Mouse (Mus musculus) small intestine, adult 2 months (tissue): ENCODE measurements around the gene Scamp2.

Source experiments
- CTCF ChIP-seq: fragments of 200-500 bp; IDR thresholded peaks from 2 replicates; pipeline ENCODE4 v1.5.1; 2012; ENCODE audit warnings: low read depth, mild to moderate bottlenecking, control low read depth, inconsistent platforms, low read length, moderate library complexity, mixed read lengths; ENCODE audit not compliant: insufficient replicate concordance, insufficient read length; ENCODE audit errors: extremely low read depth
- POLR2A ChIP-seq: fragments of 200-500 bp; IDR thresholded peaks from 2 replicates; pipeline ENCODE4 v1.6.1; 2012; ENCODE audit warnings: low read depth, mild to moderate bottlenecking, control low read depth, inconsistent platforms, low read length, moderate library complexity

DNA sequence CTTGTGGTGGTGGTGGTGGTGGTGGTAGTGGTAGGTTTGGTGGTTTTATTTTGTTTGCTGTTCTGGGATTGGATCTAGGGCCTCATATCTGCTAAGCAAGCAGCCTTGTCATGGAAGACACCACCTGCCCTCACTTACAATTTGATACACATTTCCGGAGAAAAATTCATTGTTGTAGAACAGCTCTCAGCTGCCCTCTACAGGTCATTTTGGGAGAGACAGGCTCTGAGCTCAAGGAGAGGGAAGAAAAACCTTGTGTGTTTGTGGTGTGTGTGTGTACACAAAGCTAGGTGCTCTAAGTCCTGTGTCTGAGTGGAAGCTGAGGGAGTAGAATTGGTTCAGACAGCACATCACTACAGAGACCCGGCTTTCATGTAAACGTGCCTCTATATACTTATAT is 43.6 kb upstream of the Scamp2 start:
- no peak for TF ChIP-seq CTCF
- no peak for TF ChIP-seq POLR2A
